Mouse (Mus musculus) cerebellum, postnatal 10 days (tissue): ENCODE results near the gene Dennd1a.

Experiments used
- DNase-seq, 2 experiments: peaks; one replicate each; pipeline ENCODE4 v3.0.0; 2021; ENCODE audit warnings: mixed read lengths in 2 of 2

Gene Dennd1a

DNA sequence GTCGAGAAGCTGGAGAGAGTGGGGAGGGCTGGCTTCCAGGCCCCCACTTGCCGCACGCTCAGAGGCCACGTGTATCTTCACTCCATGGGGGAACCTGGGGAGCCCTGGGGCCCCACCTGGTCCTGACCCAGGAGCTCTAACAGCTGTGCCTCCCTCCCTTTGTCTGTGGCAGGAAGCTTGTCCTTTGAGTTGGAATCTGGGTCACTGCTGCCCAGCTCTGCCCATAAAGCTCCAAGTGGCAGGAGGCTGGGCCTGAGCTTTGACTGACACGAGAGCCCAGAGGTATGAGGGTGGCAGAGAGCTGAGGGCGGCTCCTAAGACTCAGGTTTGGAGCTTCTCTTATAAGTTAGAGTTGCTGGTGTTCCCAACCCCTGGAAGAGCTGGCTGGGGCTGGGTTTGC lies 488.1 kb downstream of the Dennd1a start:
- no peak for DNase-seq

DNA sequence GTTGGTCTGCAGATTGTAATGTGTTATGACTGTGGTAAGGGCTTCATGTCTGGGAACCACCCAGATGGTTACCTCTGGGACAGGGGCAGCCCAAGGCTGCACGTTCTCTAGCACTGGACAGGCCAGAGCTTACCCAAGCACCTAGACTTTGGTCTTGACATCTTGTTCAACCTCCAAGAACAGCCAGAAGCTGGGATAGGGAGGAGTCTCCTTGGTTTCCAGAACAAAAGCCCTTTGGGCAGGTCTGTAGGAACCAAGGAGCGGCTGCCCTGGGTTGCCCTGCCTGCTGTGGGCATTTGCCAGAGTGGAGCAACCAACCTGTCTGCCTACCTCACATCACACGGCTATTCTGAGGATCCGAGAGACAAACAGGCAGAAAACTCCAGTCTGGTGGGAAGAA lies 490.1 kb downstream of the Dennd1a start:
- no peak for DNase-seq

DNA sequence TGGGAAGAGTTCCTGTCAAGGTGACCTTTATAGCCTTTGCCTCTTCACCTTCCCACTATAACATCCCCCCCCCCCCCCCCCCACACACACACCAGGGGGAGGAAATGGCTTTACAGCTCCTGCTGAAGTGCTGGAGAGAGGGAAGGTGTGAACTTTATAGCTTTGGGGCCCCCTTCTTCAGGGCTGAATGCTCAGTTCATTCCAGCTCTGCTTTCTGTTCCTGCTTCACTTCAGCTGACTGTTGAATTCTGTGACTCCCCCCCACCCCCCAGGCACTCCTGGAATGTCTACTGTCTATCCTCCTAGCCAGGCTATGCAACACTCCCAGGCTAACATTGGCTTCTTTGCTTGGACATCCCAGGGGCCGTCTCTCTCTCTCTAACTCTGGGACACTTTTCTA lies 491.2 kb downstream of the Dennd1a start:
- no peak for DNase-seq

DNA sequence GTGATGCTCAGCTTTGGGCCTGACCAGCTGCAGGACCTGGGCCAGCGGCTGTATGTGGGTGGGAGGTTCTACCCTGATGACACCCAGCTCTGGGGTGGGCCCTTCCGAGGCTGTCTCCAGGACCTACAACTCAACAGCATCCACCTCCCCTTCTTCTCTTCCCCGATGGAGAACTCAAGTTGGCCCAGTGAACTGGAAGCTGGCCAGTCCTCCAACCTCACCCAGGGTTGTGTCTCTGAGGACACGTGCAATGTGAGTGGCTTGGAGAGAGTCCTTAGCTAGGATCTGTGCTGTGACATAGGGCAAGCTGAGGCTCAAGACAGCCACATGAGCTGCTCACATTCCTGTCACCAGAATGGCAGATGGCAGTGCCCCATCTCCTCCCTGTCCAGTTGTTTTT lies 495.9 kb downstream of the Dennd1a start:
- DNase-seq = peak in 1 of 2 experiments; percentile 51

DNA sequence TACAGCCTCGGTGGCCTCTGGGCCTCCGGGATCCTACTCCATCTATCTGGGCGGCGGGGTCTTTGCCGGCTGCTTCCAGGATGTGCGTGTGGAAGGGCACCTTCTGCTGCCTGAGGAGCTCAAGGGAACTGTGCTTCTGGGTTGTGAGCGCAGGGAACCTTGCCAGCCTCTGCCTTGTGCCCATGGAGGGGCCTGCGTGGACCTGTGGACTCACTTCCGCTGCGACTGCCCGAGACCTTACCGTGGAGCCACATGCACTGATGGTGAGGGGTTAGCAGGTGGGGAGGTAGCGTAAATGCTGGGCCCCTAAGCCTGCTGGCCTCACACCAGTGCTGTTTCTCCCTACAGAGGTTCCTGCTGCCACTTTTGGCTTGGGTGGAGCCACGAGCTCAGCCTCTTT lies 496.5 kb downstream of the Dennd1a start:
- peak; percentile 62 to 65 for DNase-seq

DNA sequence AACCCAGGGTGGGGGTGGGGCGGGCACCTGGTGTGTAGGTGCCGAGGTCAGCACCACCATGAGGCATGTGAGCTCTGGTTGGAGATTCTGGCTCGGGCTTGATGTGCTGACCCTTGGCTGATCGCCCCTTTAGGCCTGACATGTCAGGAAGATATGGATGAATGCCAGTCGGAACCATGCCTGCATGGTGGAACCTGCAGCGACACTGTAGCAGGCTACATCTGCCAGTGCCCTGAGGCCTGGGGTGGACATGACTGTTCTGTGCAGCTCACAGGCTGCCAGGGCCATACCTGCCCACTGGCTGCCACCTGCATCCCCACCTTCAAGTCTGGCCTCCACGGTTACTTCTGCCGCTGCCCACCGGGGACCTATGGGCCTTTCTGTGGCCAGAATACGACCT lies 497.2 kb downstream of the Dennd1a start:
- peak; percentile 65 to 66 for DNase-seq

DNA sequence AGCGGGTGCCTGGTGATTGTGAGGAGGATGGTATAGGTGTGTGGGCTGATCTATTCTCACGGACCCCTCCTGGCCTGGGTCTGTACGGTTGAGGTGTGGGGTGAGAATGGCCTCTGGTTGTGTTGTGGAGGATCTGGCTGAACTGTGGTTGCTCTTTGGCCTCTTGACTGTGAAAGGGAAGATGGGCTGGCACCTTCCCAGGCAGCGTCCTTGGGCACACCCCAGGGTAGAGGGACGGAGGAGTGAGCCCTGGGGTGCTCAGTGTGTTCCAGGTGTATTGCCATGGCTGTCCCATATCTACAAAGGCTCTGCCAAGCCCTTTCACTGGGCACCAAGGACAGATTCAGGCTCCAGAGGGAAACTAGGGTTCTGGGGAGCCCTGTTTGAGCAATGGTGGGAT lies 498.2 kb downstream of the Dennd1a start:
- no peak for DNase-seq

GRCm38 (mm10) chr2:37788176-37788962 lies 498.8 kb downstream of the Dennd1a start:
- peak; percentile 60 to 72 for DNase-seq

DNA sequence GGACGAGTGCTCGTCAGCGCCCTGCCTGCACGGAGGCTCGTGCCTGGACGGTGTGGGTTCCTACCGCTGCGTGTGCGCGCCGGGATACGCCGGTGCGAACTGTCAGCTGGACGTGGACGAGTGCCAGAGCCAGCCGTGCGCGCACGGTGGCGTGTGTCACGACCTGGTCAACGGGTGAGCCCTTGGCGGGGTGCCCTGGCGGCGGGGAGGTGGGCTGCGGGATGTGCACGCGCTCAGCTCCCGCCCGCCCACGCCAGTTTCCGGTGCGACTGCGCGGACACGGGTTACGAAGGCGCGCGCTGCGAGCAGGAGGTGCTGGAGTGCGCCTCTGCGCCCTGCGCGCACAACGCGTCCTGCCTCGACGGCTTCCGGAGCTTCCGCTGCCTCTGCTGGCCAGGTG lies 500.7 kb downstream of the Dennd1a start:
- DNase-seq = peak; percentile 67 to 71

- no peak for DNase-seq
These were observed 502.7 kb downstream of the Dennd1a start for GRCm38 (mm10) chr2:37784473-37784872.

DNA sequence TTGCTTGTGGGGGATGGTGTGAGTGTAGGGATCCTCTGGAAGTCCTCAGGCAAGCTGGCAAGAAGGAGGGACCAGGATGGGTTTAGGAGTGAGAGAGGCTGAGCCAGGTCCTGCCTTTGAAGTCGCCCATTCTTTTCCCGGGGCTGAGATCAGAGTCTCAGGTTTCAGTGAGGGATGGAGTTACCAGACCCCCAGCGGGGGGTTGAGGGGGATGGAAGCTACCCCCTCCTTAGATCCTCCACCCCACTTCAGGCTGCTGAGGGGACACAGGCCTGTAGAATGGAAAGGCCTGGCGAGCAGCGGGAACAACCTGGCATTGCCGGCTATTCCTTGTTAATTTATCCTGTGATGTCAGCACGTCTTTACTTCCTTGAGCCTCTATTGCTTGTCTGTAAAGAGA lies 505.2 kb downstream of the Dennd1a start:
- DNase-seq = no peak

- DNase-seq = no peak
These were observed 505.8 kb downstream of the Dennd1a start for GRCm38 (mm10) chr2:37781421-37781820.

- no peak for DNase-seq
These were observed 506.8 kb downstream of the Dennd1a start for GRCm38 (mm10) chr2:37780270-37780929.

DNA sequence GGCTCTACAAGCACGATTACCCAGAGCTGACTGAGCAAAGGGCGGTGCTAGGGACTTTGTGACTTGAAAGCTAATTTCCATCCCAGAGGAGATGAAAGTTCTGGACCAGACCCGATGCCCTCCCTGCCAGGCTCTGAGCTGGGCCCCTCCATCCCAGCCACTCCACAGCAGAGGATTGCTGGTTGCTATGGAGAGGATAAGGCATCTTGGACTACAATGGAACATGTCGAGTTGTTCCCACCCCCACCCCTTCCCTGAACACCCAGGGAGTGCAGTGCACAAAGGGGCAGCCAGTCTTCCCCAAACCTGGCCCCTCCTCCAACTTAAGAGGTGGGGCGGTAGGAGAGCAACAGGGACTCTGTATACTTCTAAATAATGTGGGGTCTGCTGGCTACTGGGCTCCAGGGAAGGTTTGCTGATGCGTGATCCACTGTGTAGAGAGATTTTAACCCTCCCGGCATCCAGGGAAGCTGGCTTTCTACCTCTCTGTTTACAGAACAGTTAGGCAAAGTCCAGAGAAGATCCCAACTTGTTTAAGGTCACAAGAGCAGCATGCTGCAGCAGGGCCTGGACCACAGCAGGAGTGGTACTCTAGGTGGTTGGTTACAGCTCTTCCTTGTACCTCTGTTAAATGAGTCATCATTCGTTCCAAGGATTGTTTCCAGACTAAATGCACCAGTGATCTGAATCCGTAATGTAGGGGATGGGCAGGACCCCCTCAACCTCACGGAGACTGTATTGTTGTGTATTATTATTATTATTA lies 509.1 kb downstream of the Dennd1a start:
- no peak for DNase-seq

DNA sequence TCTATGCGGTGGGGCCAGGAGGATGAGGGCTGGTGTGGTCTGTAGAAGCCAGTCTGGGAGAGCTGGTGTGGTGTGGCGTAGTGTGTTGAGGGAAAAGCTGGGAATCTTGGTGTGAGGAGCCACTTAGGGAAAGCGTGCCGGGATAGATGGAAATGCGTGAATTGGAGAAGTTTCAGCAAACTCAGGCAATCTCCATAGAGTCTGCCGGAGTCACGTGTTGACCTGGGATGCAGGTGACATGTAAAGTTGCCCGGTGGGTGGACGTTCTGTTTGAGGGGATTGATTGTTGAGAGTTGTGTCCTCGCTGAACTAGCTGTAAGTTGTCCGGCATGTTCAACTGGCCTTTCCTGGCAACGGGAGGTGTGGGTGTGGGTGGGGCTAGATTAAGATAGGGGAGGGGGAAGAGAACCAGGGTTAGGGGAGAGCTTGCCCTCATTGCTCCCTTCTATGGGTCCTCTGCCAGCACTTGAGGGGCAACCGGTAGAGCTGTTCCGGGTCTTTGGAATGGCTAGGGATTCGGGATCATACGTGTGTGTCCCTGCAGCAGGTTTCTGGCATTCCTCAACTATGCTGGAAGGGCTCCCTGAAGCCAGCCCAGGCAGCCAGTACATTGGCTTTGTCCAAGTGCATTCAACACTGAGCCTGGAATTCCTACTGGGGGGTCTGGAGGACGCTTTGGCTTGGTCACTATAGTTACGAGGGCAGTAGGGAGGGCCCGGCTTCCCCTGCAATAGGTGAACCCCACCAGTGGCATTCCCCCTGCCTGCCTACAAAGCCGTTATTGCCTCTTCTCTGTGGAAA lies 510.4 kb downstream of the Dennd1a start:
- peak in 1 of 2 experiments; percentile 57 for DNase-seq

DNA sequence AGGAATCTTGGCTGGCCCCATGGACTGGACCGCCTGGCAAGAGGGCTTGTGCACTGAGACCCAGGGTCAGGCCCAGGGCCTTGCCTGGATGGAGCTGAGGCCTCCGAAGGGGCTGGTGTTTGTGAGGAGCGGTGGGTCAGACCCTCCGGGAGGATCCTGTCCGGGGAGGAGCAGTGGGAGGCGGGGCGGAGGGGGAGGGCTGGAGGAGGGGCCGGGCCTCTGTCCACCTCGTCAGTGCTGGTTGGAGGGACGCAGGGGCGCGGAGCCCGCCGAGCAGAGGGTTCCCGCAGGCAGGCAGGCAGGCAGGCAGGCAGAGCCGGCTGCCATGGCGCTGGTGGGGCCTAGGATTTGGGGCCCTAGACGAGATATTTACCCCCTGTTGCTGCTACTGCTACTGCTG lies 511.2 kb downstream of the Dennd1a start, which contains the start of gene Crb2:
Gene Crb2, plus strand, starts transcription at position 234 of the 400 bp plus-strand sequence.
- no peak for DNase-seq

GRCm38 (mm10) chr2:37774571-37774970 lies 512.6 kb downstream of the Dennd1a start:
- peak; percentile 83 to 84 for DNase-seq

- DNase-seq = peak; percentile 95 to 97
These were observed 515.4 kb downstream of the Dennd1a start for GRCm38 (mm10) chr2:37771618-37772285.

DNA sequence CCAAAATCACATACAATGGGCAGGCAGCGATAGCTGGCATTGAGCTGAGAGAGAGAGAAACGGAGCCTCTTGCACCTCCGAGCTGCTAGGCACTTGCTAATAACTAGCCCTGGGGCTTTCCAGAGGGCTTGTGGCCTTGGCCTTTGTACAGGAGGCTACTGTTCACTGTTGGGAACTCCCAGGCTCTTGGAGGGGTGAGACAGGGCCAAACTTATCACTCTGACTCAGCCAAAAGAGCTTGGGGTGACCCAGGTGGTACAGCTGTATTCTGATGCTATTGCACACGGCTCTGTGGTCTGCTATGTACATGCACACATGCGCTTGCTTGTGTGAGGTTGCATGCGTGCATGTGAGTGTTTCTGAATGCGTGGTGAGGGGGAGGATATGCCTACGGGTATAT lies 517.4 kb downstream of the Dennd1a start:
- DNase-seq = no peak

- peak; percentile 69 to 86 for DNase-seq
These were observed 518.3 kb downstream of the Dennd1a start for GRCm38 (mm10) chr2:37768903-37769302.

DNA sequence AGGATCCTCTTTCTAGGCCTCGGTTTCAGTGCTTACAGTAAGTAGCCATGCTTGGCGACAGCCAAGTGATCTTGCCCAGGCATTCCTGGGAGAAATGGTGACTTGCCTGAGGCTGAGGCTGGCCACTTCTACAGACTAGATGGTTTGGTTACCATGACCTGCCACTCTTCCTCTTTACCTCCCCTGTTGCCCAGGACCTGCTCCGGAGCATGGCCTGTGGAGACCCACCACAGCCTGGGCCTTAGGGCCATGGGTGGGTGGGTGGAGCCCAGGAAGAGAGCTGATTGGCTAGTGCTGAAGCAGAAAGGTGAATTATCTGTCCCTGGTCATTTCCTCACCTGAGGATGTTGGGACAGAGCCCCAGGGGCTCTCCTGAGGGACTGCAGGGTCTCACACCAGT lies 519.5 kb downstream of the Dennd1a start:
- no peak for DNase-seq

DNA sequence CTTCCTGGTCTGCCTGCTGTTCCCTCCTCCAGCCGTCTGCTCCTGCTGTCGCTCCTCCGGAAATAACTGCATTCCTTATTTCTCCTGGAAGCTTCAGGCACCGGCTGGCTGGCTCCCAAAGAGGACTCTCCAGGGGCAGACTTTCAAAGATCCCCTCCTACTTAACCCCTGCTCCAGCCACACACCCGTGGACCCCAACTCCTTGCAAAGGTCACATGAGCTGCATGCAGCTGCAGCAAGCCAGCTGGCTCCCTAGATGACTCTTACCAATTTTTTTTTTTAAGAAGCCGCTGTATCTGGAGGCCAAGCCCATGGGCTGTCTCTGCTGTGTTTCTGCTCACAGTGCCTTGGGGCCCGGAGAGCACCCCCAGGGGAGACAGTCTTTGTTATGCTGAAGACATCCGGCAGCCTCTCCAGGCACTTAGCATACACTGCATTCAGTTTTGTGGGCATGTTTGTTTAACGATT lies 520.1 kb downstream of the Dennd1a start:
- DNase-seq = peak in 1 of 2 experiments; percentile 61
